Mouse (Mus musculus): ENCODE measurements around the gene Adcy2. TPM values are rescaled to one million over a fixed set of nuclear protein-coding genes. Genes with fewer than 3 reads are reported as not detected.

Adcy2 gene
- total and polyA plus RNA-seq, 3 experiments: not detected

GRCm38 (mm10) chr13:69006091-69006490, 6.8 kb upstream of the Adcy2 start:
- dilution Hi-C loops (cut with MboI; ENCODE audit: extremely low pct_ligation_motif_present, extremely low pct_unique_long_range_greater_than_20kb, low sequenced_read_pairs): no loop called here
- H3K9me3 ChIP-seq (replicated peaks; ENCODE audit: low read length): peaks cover 48% of the 10 kb centered on the region
- H3K27ac ChIP-seq (ENCODE audit: insufficient read depth, low read depth): no peak overlapping the region
- H3K9ac ChIP-seq (ENCODE audit: insufficient read depth, low read depth): no peak overlapping the region
- H3K4me2 ChIP-seq (ENCODE audit: insufficient read depth, low read depth, poor library complexity, severe bottlenecking): no peak overlapping the region
- H3K27me3 ChIP-seq (replicated peaks): no peaks in the 10 kb centered on the region
- no peak for DNase-seq (ENCODE audit: extremely low read depth)
- TF ChIP-seq ZNF384 (IDR thresholded peaks at IDR 0.05; ENCODE audit: low read depth, low read length) (no peak), MAZ (IDR thresholded peaks at IDR 0.05; ENCODE audit: low read depth, low read length) (no peak), MAX (IDR thresholded peaks at IDR 0.05; ENCODE audit: low read length) (no peak)
- H3K36me3 ChIP-seq (replicated peaks in 1 of 2; ENCODE audit: control insufficient read depth in 1 of 2, insufficient read depth in 1 of 2, low read length in 1 of 2): no peaks in the 10 kb centered on the region
- in situ Hi-C loops (cut with MboI; ENCODE audit: low pct_ligation_motif_present, low pct_unique_long_range_greater_than_20kb, low sequenced_read_pairs): no loop called here
- H3K4me1 ChIP-seq (ENCODE audit: control insufficient read depth in 1 of 2, insufficient read depth in 2 of 2): no peaks in the 10 kb centered on the region
- no peaks in the 10 kb centered on the region for H3K79me2 ChIP-seq (replicated peaks; ENCODE audit: control insufficient read depth, extremely low read depth, insufficient read depth, poor library complexity, severe bottlenecking)
- H3K4me3 ChIP-seq (replicated peaks in 1 of 3; ENCODE audit: low read depth in 2 of 3, low read length in 2 of 3, poor library complexity in 1 of 3): no peak overlapping the region

- H3K36me3 ChIP-seq (replicated peaks in 1 of 2; ENCODE audit: control insufficient read depth in 1 of 2, insufficient read depth in 1 of 2, low read length in 1 of 2): no peaks in the 10 kb centered on the region
- H3K4me3 ChIP-seq (replicated peaks in 1 of 3; ENCODE audit: low read depth in 2 of 3, low read length in 2 of 3, poor library complexity in 1 of 3): no peak overlapping the region
- in situ Hi-C loops (cut with MboI; ENCODE audit: low pct_ligation_motif_present, low pct_unique_long_range_greater_than_20kb, low sequenced_read_pairs) (no loop called here), dilution Hi-C loops (cut with MboI; ENCODE audit: extremely low pct_ligation_motif_present, extremely low pct_unique_long_range_greater_than_20kb, low sequenced_read_pairs) (no loop called here)
- TF ChIP-seq PAX5 (IDR thresholded peaks at IDR 0.05; ENCODE audit: low read length) (no peak), IRF4 (IDR thresholded peaks at IDR 0.05; ENCODE audit: low read depth, low read length) (no peak), CHD2 (IDR thresholded peaks at IDR 0.05; ENCODE audit: low read length) (no peak), ELF1 (IDR thresholded peaks at IDR 0.05; ENCODE audit: low read depth, low read length) (no peak), MEF2A (IDR thresholded peaks at IDR 0.05; ENCODE audit: borderline replicate concordance, low read depth, low read length) (no peak), ZKSCAN1 (IDR thresholded peaks at IDR 0.05; ENCODE audit: borderline replicate concordance, low read depth, low read length) (no peak), SMC3 (IDR thresholded peaks at IDR 0.05; ENCODE audit: low read depth, low read length) (no peak), NRF1 (IDR thresholded peaks at IDR 0.05; ENCODE audit: low read depth, low read length) (no peak), CTCF (conservative IDR thresholded peaks at IDR 0.05 in 1 of 2, IDR thresholded peaks at IDR 0.05 in 1 of 2; ENCODE audit: low read depth in 2 of 2, low read length in 2 of 2) (no peak), MAZ (IDR thresholded peaks at IDR 0.05; ENCODE audit: low read depth, low read length) (no peak)
- H3K4me1 ChIP-seq (ENCODE audit: control insufficient read depth in 1 of 2, insufficient read depth in 2 of 2): no peaks in the 10 kb centered on the region
- H3K79me2 ChIP-seq (replicated peaks; ENCODE audit: control insufficient read depth, extremely low read depth, insufficient read depth, poor library complexity, severe bottlenecking): no peaks in the 10 kb centered on the region
- H3K27ac ChIP-seq (ENCODE audit: insufficient read depth, low read depth): no peak overlapping the region
- DNase-seq (ENCODE audit: extremely low read depth): no peak
- H3K4me2 ChIP-seq (ENCODE audit: insufficient read depth, low read depth, poor library complexity, severe bottlenecking): no peak overlapping the region
- no peaks in the 10 kb centered on the region for H3K27me3 ChIP-seq (replicated peaks)
- H3K9ac ChIP-seq (ENCODE audit: insufficient read depth, low read depth): no peak overlapping the region
- H3K9me3 ChIP-seq (replicated peaks; ENCODE audit: low read length): peaks cover 56% of the 10 kb centered on the region
Observed at GRCm38 (mm10) chr13:69004406-69004805, 5.1 kb upstream of the Adcy2 start.

- TF ChIP-seq RAD21 (IDR thresholded peaks at IDR 0.05; ENCODE audit: low read depth, low read length): no peak
- no peak for TF ChIP-seq TBP (conservative IDR thresholded peaks at IDR 0.05; ENCODE audit: low read depth, low read length)
- TF ChIP-seq SIN3A (IDR thresholded peaks at IDR 0.05; ENCODE audit: low read length): no peak
- TF ChIP-seq GABPA (IDR thresholded peaks at IDR 0.05; ENCODE audit: insufficient replicate concordance, low read depth, low read length): no peak
- no peak for TF ChIP-seq USF2 (conservative IDR thresholded peaks at IDR 0.05; ENCODE audit: low read depth, low read length)
- TF ChIP-seq POLR2AphosphoS2 (IDR thresholded peaks at IDR 0.05; ENCODE audit: low read depth, low read length): no peak
- no peak for TF ChIP-seq CHD2 (IDR thresholded peaks at IDR 0.05; ENCODE audit: low read length)
- no peak for TF ChIP-seq ZNF384 (IDR thresholded peaks at IDR 0.05; ENCODE audit: low read depth, low read length)
- TF ChIP-seq TCF12 (IDR thresholded peaks at IDR 0.05; ENCODE audit: low read depth, low read length): no peak
- TF ChIP-seq ZC3H11A (IDR thresholded peaks at IDR 0.05; ENCODE audit: low read depth, low read length): no peak
- TF ChIP-seq KAT2A (IDR thresholded peaks at IDR 0.05; ENCODE audit: insufficient replicate concordance, low read length): no peak
- no peak for TF ChIP-seq JUN (IDR thresholded peaks at IDR 0.05; ENCODE audit: insufficient read depth, low read depth, low read length)
- no peak for TF ChIP-seq ZKSCAN1 (IDR thresholded peaks at IDR 0.05; ENCODE audit: borderline replicate concordance, low read depth, low read length)
- no peak for TF ChIP-seq USF1 (IDR thresholded peaks at IDR 0.05; ENCODE audit: low read depth, low read length)
- TF ChIP-seq CTCF (conservative IDR thresholded peaks at IDR 0.05 in 1 of 2, IDR thresholded peaks at IDR 0.05 in 1 of 2; ENCODE audit: low read depth in 2 of 2, low read length in 2 of 2): no peak
- in situ Hi-C loops (cut with MboI; ENCODE audit: low pct_ligation_motif_present, low pct_unique_long_range_greater_than_20kb, low sequenced_read_pairs): no loop called here
Observed at GRCm38 (mm10) chr13:69002631-69003030, 3.3 kb upstream of the Adcy2 start.

More at GRCm38 (mm10) chr13:69002631-69003030, 3.3 kb upstream of the Adcy2 start:
- no peaks in the 10 kb centered on the region for H3K4me1 ChIP-seq (ENCODE audit: control insufficient read depth in 1 of 2, insufficient read depth in 2 of 2)
- no peak overlapping the region for H3K4me2 ChIP-seq (ENCODE audit: insufficient read depth, low read depth, poor library complexity, severe bottlenecking)
- peaks cover 64% of the 10 kb centered on the region for H3K9me3 ChIP-seq (replicated peaks; ENCODE audit: low read length)
- no peak overlapping the region for H3K4me3 ChIP-seq (replicated peaks in 1 of 3; ENCODE audit: low read depth in 2 of 3, low read length in 2 of 3, poor library complexity in 1 of 3)
- H3K36me3 ChIP-seq (replicated peaks in 1 of 2; ENCODE audit: control insufficient read depth in 1 of 2, insufficient read depth in 1 of 2, low read length in 1 of 2): no peaks in the 10 kb centered on the region
- DNase-seq (ENCODE audit: extremely low read depth): no peak
- H3K79me2 ChIP-seq (replicated peaks; ENCODE audit: control insufficient read depth, extremely low read depth, insufficient read depth, poor library complexity, severe bottlenecking): no peaks in the 10 kb centered on the region
- dilution Hi-C loops (cut with MboI; ENCODE audit: extremely low pct_ligation_motif_present, extremely low pct_unique_long_range_greater_than_20kb, low sequenced_read_pairs): no loop called here
- H3K27ac ChIP-seq (ENCODE audit: insufficient read depth, low read depth): no peak overlapping the region
- H3K9ac ChIP-seq (ENCODE audit: insufficient read depth, low read depth): no peak overlapping the region
- H3K27me3 ChIP-seq (replicated peaks): no peaks in the 10 kb centered on the region
